ENCODE assay signal across 20 mouse cellular contexts in genomic region chr2:49751544-49752210, GRCm38 (mm10). TPM values are rescaled to one million over a fixed set of nuclear protein-coding genes. Genes with fewer than 3 reads are reported as not detected.
DNase-seq lines count a peak whose midpoint lies in the region; ATAC-seq lines count a peak whose summit lies in the region.
"Had no signal": no experiment of that assay in that cellular context is flagged by ENCODE, and none has a peak within 500 bp of the region (broad histone marks: within the 10 kb centered on the region; RNA-seq: fewer than 3 reads in every experiment).

No protein-coding gene starts in this region.

- H3K79me2 ChIP-seq in macrophage (ENCODE audit: inconsistent target), result peaks cover 26% of the 10 kb centered on the region; the same call in 1 of the 2 replicates

- no peaks in the 10 kb centered on the region for H3K27me3 ChIP-seq in hindbrain, embryonic 13.5 days
- no peaks in the 10 kb centered on the region for H3K27me3 ChIP-seq in hindbrain, embryonic 16.5 days (replicated peaks; ENCODE audit: control insufficient read depth, insufficient read depth, low read length)
- H3K27me3 ChIP-seq: embryonic facial prominence, embryonic 12.5 days; heart, embryonic 15.5 days; limb, embryonic 13.5 days; liver, embryonic 13.5 days; midbrain, embryonic 12.5 days had no signal

- no peak for ATAC-seq in hindbrain, embryonic 13.5 days (ENCODE audit: low FRiP score)
- ATAC-seq in hindbrain, embryonic 16.5 days, result no peak
- ATAC-seq: intestine, embryonic 16.5 days had no signal

- no peak overlapping the region for H3K4me3 ChIP-seq in hindbrain, embryonic 13.5 days
- H3K4me3 ChIP-seq in hindbrain, embryonic 16.5 days (ENCODE audit: low read length), result no peak overlapping the region
- no peak overlapping the region for H3K4me3 ChIP-seq in macrophage (ENCODE audit: inconsistent target)
- H3K4me3 ChIP-seq: embryonic facial prominence, embryonic 12.5 days; erythroblast, embryonic 14.5 days; heart, embryonic 15.5 days; limb, embryonic 13.5 days; liver, embryonic 13.5 days; midbrain, embryonic 12.5 days had no signal

- H3K4me2 ChIP-seq in hindbrain, embryonic 13.5 days, result no peak overlapping the region
- H3K4me2 ChIP-seq in hindbrain, embryonic 16.5 days (ENCODE audit: low read length), result no peak overlapping the region
- H3K4me2 ChIP-seq: embryonic facial prominence, embryonic 12.5 days; heart, embryonic 15.5 days; limb, embryonic 13.5 days; liver, embryonic 13.5 days; lung, embryonic 14.5 days; midbrain, embryonic 12.5 days had no signal

- WGBS in hindbrain, embryonic 13.5 days, result 85% methylated on average over 10 of the region's 10 CpGs
- 75% methylated on average over 10 of the region's 10 CpGs for WGBS in hindbrain, embryonic 16.5 days
- 93% methylated on average over 10 of the region's 10 CpGs for WGBS in macrophage (ENCODE audit: missing documents)

- H3K4me1 ChIP-seq in hindbrain, embryonic 13.5 days (replicated peaks), result peaks cover 4% of the 10 kb centered on the region
- 0 out of 2 replicates have a peak, but pooled peaks cover 2% of the 10 kb centered on the region for H3K4me1 ChIP-seq in hindbrain, embryonic 16.5 days (ENCODE audit: control insufficient read depth, insufficient read depth, low read depth, low read length)
- H3K4me1 ChIP-seq: embryonic facial prominence, embryonic 12.5 days; limb, embryonic 13.5 days; liver, embryonic 13.5 days had no signal

- H3K9ac ChIP-seq in hindbrain, embryonic 13.5 days, result no peak overlapping the region
- no peak overlapping the region for H3K9ac ChIP-seq in hindbrain, embryonic 16.5 days (ENCODE audit: low read depth, low read length)
- H3K9ac ChIP-seq: embryonic facial prominence, embryonic 12.5 days; heart, embryonic 15.5 days; limb, embryonic 13.5 days; liver, embryonic 13.5 days; lung, embryonic 14.5 days; midbrain, embryonic 12.5 days had no signal

- intact Hi-C loops in left cerebral cortex, postnatal 14 days (cut with DNase I), result no loop called here

- H3K9me3 ChIP-seq in hindbrain, embryonic 13.5 days, result no peaks in the 10 kb centered on the region
- H3K9me3 ChIP-seq in hindbrain, embryonic 16.5 days (ENCODE audit: control insufficient read depth, low read length), result no peaks in the 10 kb centered on the region
- H3K9me3 ChIP-seq: embryonic facial prominence, embryonic 12.5 days; heart, embryonic 15.5 days; limb, embryonic 13.5 days; liver, embryonic 13.5 days; midbrain, embryonic 12.5 days had no signal

- H3K36me3 ChIP-seq in hindbrain, embryonic 13.5 days, result peaks cover 93% of the 10 kb centered on the region
- peaks cover 30% of the 10 kb centered on the region; the same call in 1 of the 2 replicates for H3K36me3 ChIP-seq in hindbrain, embryonic 16.5 days (ENCODE audit: control insufficient read depth, insufficient read depth, low read length)
- H3K36me3 ChIP-seq in macrophage (ENCODE audit: inconsistent target), result peaks cover 38% of the 10 kb centered on the region
- H3K36me3 ChIP-seq: heart, embryonic 15.5 days; liver, embryonic 13.5 days had no signal

- peak; percentile 40 to 48 for DNase-seq in left cerebral cortex, postnatal 14 days (ENCODE audit: low spot score in 2 of 2)
- no peak for DNase-seq in left cerebral cortex, adult 11 months (ENCODE audit: low spot score)
- peak; percentile 79 for DNase-seq in brain, adult 2 months (ENCODE audit: low read depth, low spot score)
- DNase-seq in spleen, postnatal 10 days (ENCODE audit: low spot score in 2 of 2), result no peak
- DNase-seq: cerebellum, adult 9-10 months; gastrocnemius, postnatal 36 days; heart, postnatal 4 days; liver, embryonic 13.5 days; lung, embryonic 14.5 days; lung, postnatal 36 days; thymus, postnatal 14 days had no signal

- H3K27ac ChIP-seq in hindbrain, embryonic 13.5 days, result 0 out of 2 replicates have a peak overlapping the region, but pooled peaks have one; percentile 23
- H3K27ac ChIP-seq in hindbrain, embryonic 16.5 days (ENCODE audit: low read depth, low read length), result no peak overlapping the region
- H3K27ac ChIP-seq in macrophage, result peak overlapping the region; percentile 68; the same call in 1 of the 2 replicates
- H3K27ac ChIP-seq: embryonic facial prominence, embryonic 12.5 days; heart, embryonic 15.5 days; limb, embryonic 13.5 days; liver, embryonic 13.5 days; midbrain, embryonic 12.5 days had no signal

RNA-seq across cellular contexts. Expression of gene Lypd6b, which starts 35.8 kb away (rescaled TPM):
- 4.4 and 5.0 TPM in 2 replicates for polyA plus RNA-seq in hindbrain, embryonic 13.5 days (2015; fragmentation: Nextera tagmentation; extraction: Ambion mirVana)
- 15.6 and 18.8 TPM in 2 replicates for polyA plus RNA-seq in hindbrain, embryonic 16.5 days (2015; fragmentation: Nextera tagmentation; extraction: Ambion mirVana)
- total RNA-seq in left cerebral cortex, postnatal 14 days (2021), result 10 to 100 TPM; 10.7 to 10.9 TPM
- total RNA-seq in macrophage (2018; cell fraction: chromatin; rRNA removed), result not detected
- total RNA-seq in macrophage (2018; cell fraction: cytosol; rRNA removed), result not detected
- not detected for total RNA-seq in macrophage (2018; cell fraction: nucleus; rRNA removed)
- not detected in 3 replicates for polyA plus RNA-seq in macrophage (2018)
- total RNA-seq: gastrocnemius, postnatal 36 days had no signal
- polyA plus RNA-seq: erythroblast, embryonic 14.5 days; liver, embryonic 13.5 days had no signal

Comparison
In these comparisons a context has a peak if more than half of its experiments do, and no peak if none do; other contexts are left out.
1. DNase-seq: peak in left cerebral cortex, postnatal 14 days (2 of 2) and brain, adult 2 months (single experiment); none in left cerebral cortex, adult 11 months (single experiment) and spleen, postnatal 10 days (0 of 2).